Mouse (Mus musculus) embryonic facial prominence, embryonic 10.5 days (tissue): ENCODE data around the gene Lor. TPM values are rescaled to one million over a fixed set of nuclear protein-coding genes. Genes with fewer than 3 reads are reported as not detected.

Source experiments
- microRNA-seq: library from miRNA; unstranded; fragments of <30 nt; microRNA quantifications from one replicate; pipeline ENCODE4, GENCODE M21; 2017
- polyA plus RNA-seq: library from polyadenylated mRNA; unstranded; fragments of >200 nt; fragmentation: Nextera tagmentation; extraction: Ambion mirVana; gene quantifications from 2 replicates; pipeline ENCODE4 v1.2.1, GENCODE M21; 2016

Gene Lor
- polyA plus RNA-seq, 1 experiment from 2014 or later = 0.26 TPM

Small RNA genes lying within 50 kb of the gene (microRNA-seq; reads per million reads assigned to microRNA genes)
- not detected for gene Gm25145

Other genes starting within 250 kb of the Lor start
- gene Pglyrp3, start 68.6 kb downstream of the Lor start, polyA plus RNA-seq = not detected in 2 replicates
- not detected in 2 replicates for gene Prr9, start 40.8 kb upstream of the Lor start, polyA plus RNA-seq
- gene Lelp1, start 59.6 kb upstream of the Lor start, polyA plus RNA-seq = not detected in 2 replicates
- not detected in 2 replicates for gene Sprr2a1, start 132.7 kb upstream of the Lor start, polyA plus RNA-seq
- gene Sprr2a2, start 132.8 kb upstream of the Lor start, polyA plus RNA-seq = not detected in 2 replicates
- gene Sprr2a3, start 202.3 kb upstream of the Lor start, polyA plus RNA-seq = not detected in 2 replicates
- gene Sprr2b, start 233.5 kb upstream of the Lor start, polyA plus RNA-seq = not detected in 2 replicates